Mouse (Mus musculus) heart, embryonic 11.5 days (tissue): ENCODE results near the gene Trim72. TPM values are rescaled to one million over a fixed set of nuclear protein-coding genes. Genes with fewer than 3 reads are reported as not detected.

ENCODE experiments used
- ATAC-seq: fragments of 200-750 bp; cut with Nextera tagmentation; replicated peaks from 2 replicates; pipeline ENCODE4 v1.8.0; 2017; ENCODE audit warnings: moderate library complexity; ENCODE audit not compliant: insufficient number of reproducible peaks, low FRiP score, low TSS enrichment
- H3K27ac ChIP-seq: fragments of 300-500 bp; sonication (generic); 2 replicates; pipeline ENCODE4 v1.5.1; 2014; ENCODE audit warnings: mild to moderate bottlenecking, low read depth, low read length
- H3K27me3 ChIP-seq: fragments of 300-500 bp; sonication (generic); 2 replicates; pipeline ENCODE4 v1.6.1; 2014; ENCODE audit warnings: mild to moderate bottlenecking, low read length, mixed read lengths; ENCODE audit not compliant: control insufficient read depth, insufficient read depth
- H3K36me3 ChIP-seq: fragments of 300-500 bp; sonication (generic); 2 replicates; pipeline ENCODE4 v1.6.1; 2014; ENCODE audit warnings: mild to moderate bottlenecking, low read length, moderate library complexity, mixed read lengths; ENCODE audit not compliant: control insufficient read depth, insufficient read depth
- H3K4me1 ChIP-seq: fragments of 300-500 bp; sonication (generic); 2 replicates; pipeline ENCODE4 v1.6.1; 2014; ENCODE audit warnings: low read length; ENCODE audit not compliant: control insufficient read depth, insufficient read depth
- H3K4me2 ChIP-seq: fragments of 300-500 bp; sonication (generic); 2 replicates; pipeline ENCODE4 v1.6.1; 2014; ENCODE audit warnings: mild to moderate bottlenecking, moderate library complexity
- H3K4me3 ChIP-seq: fragments of 300-500 bp; sonication (generic); 2 replicates; pipeline ENCODE4 v1.5.1; 2014; ENCODE audit warnings: low read depth, low read length
- H3K9ac ChIP-seq: fragments of 300-500 bp; sonication (generic); 2 replicates; pipeline ENCODE4 v1.6.1; 2014; ENCODE audit warnings: mild to moderate bottlenecking, low read depth, low read length, moderate library complexity
- H3K9me3 ChIP-seq: fragments of 300-500 bp; sonication (generic); replicated peaks from 2 replicates; pipeline ENCODE4 v1.6.1; 2016; ENCODE audit warnings: low read length; ENCODE audit not compliant: control insufficient read depth
- WGBS: fragments of 180-500 bp; shearing (Covaris S2); extraction: QIAGEN DNeasy Blood & Tissue Kit; methylation state at CpG from one replicate; pipeline ENCODE4 v1.1.7; 2014; ENCODE audit not compliant: insufficient replicate concordance; 5-methylcytosine and 5-hydroxymethylcytosine counted together
- polyA plus RNA-seq: library from polyadenylated mRNA; unstranded; fragments of >200 nt; fragmentation: Nextera tagmentation; extraction: Ambion mirVana; gene quantifications from 2 replicates; pipeline ENCODE4 v1.2.1, GENCODE M21; 2014

The Trim72 gene
- polyA plus RNA-seq, 1 experiment from 2014 or later, result 0.69 TPM

DNA sequence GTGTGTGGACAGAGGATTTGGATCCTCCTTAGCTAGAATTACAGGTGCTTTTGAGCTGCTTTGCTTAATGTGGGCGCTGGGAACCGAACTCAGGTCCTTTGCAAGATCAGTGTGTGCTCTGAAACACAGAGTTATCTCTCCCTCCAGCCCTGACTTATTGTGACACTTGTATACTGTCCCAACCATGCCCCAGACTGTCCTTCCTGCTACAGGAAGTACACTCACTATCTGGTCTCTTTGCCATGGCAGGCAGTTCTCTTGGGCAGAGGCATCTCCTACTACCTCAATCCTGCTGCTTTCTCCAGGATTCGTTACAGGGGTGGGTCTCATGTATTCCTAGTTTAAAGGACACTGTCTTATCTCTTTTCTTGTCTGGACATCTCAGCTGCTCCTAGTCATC lies 14.5 kb downstream of the Trim72 start:
- H3K4me2 ChIP-seq, result no peak overlapping the region
- H3K9me3 ChIP-seq, result no peaks in the 10 kb centered on the region
- H3K27ac ChIP-seq, result no peak overlapping the region
- no peaks in the 10 kb centered on the region for H3K4me1 ChIP-seq
- no peaks in the 10 kb centered on the region for H3K36me3 ChIP-seq
- H3K9ac ChIP-seq, result no peak overlapping the region
- H3K4me3 ChIP-seq, result no peak overlapping the region
- WGBS, result 78% methylated on average over 3 of the region's 3 CpGs
- no peaks in the 10 kb centered on the region for H3K27me3 ChIP-seq
- ATAC-seq, result no peak

GRCm38 (mm10) chr7:128019187-128019586 lies 15.4 kb downstream of the Trim72 start:
- no peaks in the 10 kb centered on the region for H3K27me3 ChIP-seq
- H3K4me1 ChIP-seq, result no peaks in the 10 kb centered on the region; the same call in 1 of the 2 replicates
- ATAC-seq, result no peak
- 59% methylated on average over 2 of the region's 2 CpGs for WGBS
- no peaks in the 10 kb centered on the region for H3K36me3 ChIP-seq
- H3K4me2 ChIP-seq, result no peak overlapping the region
- H3K27ac ChIP-seq, result no peak overlapping the region
- no peaks in the 10 kb centered on the region for H3K9me3 ChIP-seq
- H3K4me3 ChIP-seq, result no peak overlapping the region
- no peak overlapping the region for H3K9ac ChIP-seq

GRCm38 (mm10) chr7:128022974-128023373 lies 19.2 kb downstream of the Trim72 start:
- Histone ChIP-seq H3K27me3 (no peaks in the 10 kb centered on the region), H3K36me3 (no peaks in the 10 kb centered on the region), H3K4me2 (no peak overlapping the region), H3K4me1 (no peaks in the 10 kb centered on the region; the same call in 1 of the 2 replicates), H3K9ac (no peak overlapping the region), H3K4me3 (no peak overlapping the region), H3K27ac (no peak overlapping the region), H3K9me3 (no peaks in the 10 kb centered on the region)
- ATAC-seq, result no peak
- 57% methylated on average over 8 of the region's 8 CpGs for WGBS

DNA sequence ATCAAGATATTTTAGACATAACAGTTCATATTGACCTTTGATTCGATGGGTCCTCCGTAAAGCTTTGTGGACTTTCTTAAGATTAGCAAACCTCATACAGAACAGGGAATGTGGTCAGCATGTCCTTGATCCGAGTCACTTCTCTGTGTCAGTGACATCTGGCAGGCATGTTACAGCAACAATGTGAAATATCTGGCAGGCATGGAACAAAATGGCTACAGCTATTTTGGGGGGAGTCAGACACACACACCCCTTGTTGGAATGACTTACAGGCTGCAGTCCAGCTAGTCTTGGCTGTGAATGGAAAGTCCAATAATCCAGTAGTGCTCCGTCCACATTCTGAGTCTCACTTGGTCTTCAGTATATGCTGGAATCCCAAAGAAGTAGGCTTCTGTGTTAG lies 19.8 kb downstream of the Trim72 start:
- no peaks in the 10 kb centered on the region for H3K36me3 ChIP-seq
- WGBS, result 85% methylated on average over 4 of the region's 4 CpGs
- H3K9me3 ChIP-seq, result no peaks in the 10 kb centered on the region
- H3K4me3 ChIP-seq, result no peak overlapping the region
- no peaks in the 10 kb centered on the region; the same call in 1 of the 2 replicates for H3K4me1 ChIP-seq
- no peak overlapping the region for H3K4me2 ChIP-seq
- no peaks in the 10 kb centered on the region for H3K27me3 ChIP-seq
- ATAC-seq, result no peak
- no peak overlapping the region for H3K27ac ChIP-seq
- no peak overlapping the region for H3K9ac ChIP-seq

- Histone ChIP-seq H3K9me3 (no peaks in the 10 kb centered on the region), H3K27me3 (no peaks in the 10 kb centered on the region), H3K27ac (no peak overlapping the region), H3K4me2 (no peak overlapping the region), H3K4me1 (no peaks in the 10 kb centered on the region; the same call in 1 of the 2 replicates), H3K9ac (no peak overlapping the region), H3K4me3 (no peak overlapping the region), H3K36me3 (no peaks in the 10 kb centered on the region)
- ATAC-seq, result no peak
- 80% methylated on average over 9 of the region's 9 CpGs for WGBS
Measured at GRCm38 (mm10) chr7:128024364-128024763, 20.6 kb downstream of the Trim72 start.

DNA sequence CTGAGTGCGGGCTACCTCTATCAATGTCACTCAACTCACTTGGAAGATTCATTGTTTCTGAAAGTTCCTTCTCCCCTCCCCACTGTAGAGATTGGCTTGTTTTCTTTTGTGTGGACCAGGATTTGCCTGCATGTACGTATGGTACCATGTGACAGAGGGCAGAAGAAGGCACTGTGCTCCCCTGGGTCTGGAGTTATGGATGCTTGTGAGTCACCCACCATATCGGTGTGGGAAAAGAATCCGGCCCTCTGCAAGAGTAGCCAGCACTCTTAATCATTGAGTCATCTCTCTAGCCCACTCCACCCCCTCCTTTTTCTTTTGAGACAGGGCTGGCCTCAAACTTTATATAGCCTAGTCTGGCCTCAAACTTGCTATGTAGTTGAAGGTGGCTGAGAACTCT lies 21.2 kb downstream of the Trim72 start:
- 68% methylated on average over 4 of the region's 4 CpGs for WGBS
- ATAC-seq, result no peak

GRCm38 (mm10) chr7:128025381-128025780 lies 21.6 kb downstream of the Trim72 start:
- no peak overlapping the region for H3K4me2 ChIP-seq
- H3K27me3 ChIP-seq, result no peaks in the 10 kb centered on the region
- no peak overlapping the region for H3K27ac ChIP-seq
- H3K36me3 ChIP-seq, result no peaks in the 10 kb centered on the region
- no peak overlapping the region for H3K9ac ChIP-seq
- no peaks in the 10 kb centered on the region; the same call in 1 of the 2 replicates for H3K4me1 ChIP-seq
- H3K9me3 ChIP-seq, result no peaks in the 10 kb centered on the region
- WGBS, result 67% methylated on average over 4 of the region's 4 CpGs
- H3K4me3 ChIP-seq, result no peak overlapping the region
- no peak for ATAC-seq

More for the DNA sequence above, 21.2 kb downstream of the Trim72 start:
- no peak overlapping the region for H3K4me2 ChIP-seq
- H3K9ac ChIP-seq, result no peak overlapping the region
- no peaks in the 10 kb centered on the region for H3K9me3 ChIP-seq
- H3K4me1 ChIP-seq, result no peaks in the 10 kb centered on the region; the same call in 1 of the 2 replicates
- H3K4me3 ChIP-seq, result no peak overlapping the region
- H3K27me3 ChIP-seq, result no peaks in the 10 kb centered on the region
- H3K36me3 ChIP-seq, result no peaks in the 10 kb centered on the region
- H3K27ac ChIP-seq, result no peak overlapping the region

- WGBS, result 42% methylated on average over 9 of the region's 9 CpGs
- Histone ChIP-seq H3K4me3 (no peak overlapping the region), H3K4me1 (no peaks in the 10 kb centered on the region), H3K36me3 (no peaks in the 10 kb centered on the region), H3K4me2 (no peak overlapping the region), H3K9me3 (no peaks in the 10 kb centered on the region), H3K27me3 (no peaks in the 10 kb centered on the region), H3K9ac (no peak overlapping the region), H3K27ac (no peak overlapping the region)
- 0 out of 2 replicates have a peak, but pooled peaks have one; percentile 55 for ATAC-seq
Measured at GRCm38 (mm10) chr7:128031403-128031976, 27.7 kb downstream of the Trim72 start.

GRCm38 (mm10) chr7:128032290-128032988 lies 28.7 kb downstream of the Trim72 start:
- Histone ChIP-seq H3K9me3 (no peaks in the 10 kb centered on the region), H3K27ac (no peak overlapping the region), H3K27me3 (no peaks in the 10 kb centered on the region), H3K4me2 (no peak overlapping the region), H3K9ac (no peak overlapping the region), H3K36me3 (no peaks in the 10 kb centered on the region), H3K4me3 (no peak overlapping the region), H3K4me1 (no peaks in the 10 kb centered on the region)
- WGBS, result 71% methylated on average over 5 of the region's 5 CpGs
- no peak for ATAC-seq
